Mouse (Mus musculus) hindlimb bud, embryonic 11.5 days (tissue): ENCODE measurements around the gene Slc35c1.
A peak's percentile ranks its signal among the peaks of the same experiment; 100 is the strongest.

Experiments used
- DNase-seq: peaks from one replicate; pipeline ENCODE4 v3.0.0-alpha.2; 2012; ENCODE audit warnings: low read depth, low spot score; ENCODE audit errors: extremely low spot score

The Slc35c1 gene

GRCm38 (mm10) chr2:92437366-92437765 lies 23.0 kb downstream of the Slc35c1 start:
- DNase-seq = no peak

- no peak for DNase-seq
Measured at GRCm38 (mm10) chr2:92435023-92435422, 25.3 kb downstream of the Slc35c1 start.

GRCm38 (mm10) chr2:92434375-92434745 lies 26.0 kb downstream of the Slc35c1 start:
- DNase-seq = peak; percentile 14

GRCm38 (mm10) chr2:92433578-92434374 lies 26.6 kb downstream of the Slc35c1 start, which contains the start of gene Cry2:
TSS of gene Cry2 (minus strand) at chr2:92434043.
- DNase-seq = peak; percentile 94

GRCm38 (mm10) chr2:92432299-92433295 lies 27.7 kb downstream of the Slc35c1 start:
- no peak for DNase-seq

- no peak for DNase-seq
Measured at GRCm38 (mm10) chr2:92431611-92432179, 28.6 kb downstream of the Slc35c1 start.

GRCm38 (mm10) chr2:92430723-92431541 lies 29.4 kb downstream of the Slc35c1 start:
- DNase-seq = no peak

- DNase-seq = no peak
Measured at GRCm38 (mm10) chr2:92430089-92430488, 30.2 kb downstream of the Slc35c1 start.

- DNase-seq = no peak
Measured at GRCm38 (mm10) chr2:92427882-92428281, 32.5 kb downstream of the Slc35c1 start.

GRCm38 (mm10) chr2:92426426-92426825 lies 33.9 kb downstream of the Slc35c1 start:
- no peak for DNase-seq

- no peak for DNase-seq
Measured at GRCm38 (mm10) chr2:92425366-92425765, 35.0 kb downstream of the Slc35c1 start.

- no peak for DNase-seq
Measured at GRCm38 (mm10) chr2:92424462-92425308, 35.7 kb downstream of the Slc35c1 start.

GRCm38 (mm10) chr2:92423702-92424461 lies 36.5 kb downstream of the Slc35c1 start:
- no peak for DNase-seq

- DNase-seq = no peak
Measured at GRCm38 (mm10) chr2:92423156-92423555, 37.2 kb downstream of the Slc35c1 start.

- no peak for DNase-seq
Measured at GRCm38 (mm10) chr2:92422388-92423135, 37.8 kb downstream of the Slc35c1 start.

GRCm38 (mm10) chr2:92421723-92422387 lies 38.5 kb downstream of the Slc35c1 start:
- DNase-seq = no peak

- DNase-seq = no peak
Measured at GRCm38 (mm10) chr2:92411705-92412104, 48.6 kb downstream of the Slc35c1 start.
